Mouse (Mus musculus) ES-E14 (cell line): ENCODE results near the gene Olfr1131.

Source experiments
- CHD2 ChIP-seq: IDR thresholded peaks from 2 replicates; pipeline ENCODE4 v1.6.1; 2014; ENCODE audit warnings: mild to moderate bottlenecking, low read depth, low read length, inconsistent platforms
- ZNF384 ChIP-seq: IDR thresholded peaks from 2 replicates; pipeline ENCODE4 v1.6.1; 2012; ENCODE audit warnings: low read depth, low read length, inconsistent platforms

- TF ChIP-seq CHD2 (no peak), ZNF384 (no peak)
These were observed 46.7 kb downstream of the Olfr1131 start, which contains the start of gene Olfr1135 for GRCm38 (mm10) chr2:87673564-87673963.
